In the genomic region with DNA sequence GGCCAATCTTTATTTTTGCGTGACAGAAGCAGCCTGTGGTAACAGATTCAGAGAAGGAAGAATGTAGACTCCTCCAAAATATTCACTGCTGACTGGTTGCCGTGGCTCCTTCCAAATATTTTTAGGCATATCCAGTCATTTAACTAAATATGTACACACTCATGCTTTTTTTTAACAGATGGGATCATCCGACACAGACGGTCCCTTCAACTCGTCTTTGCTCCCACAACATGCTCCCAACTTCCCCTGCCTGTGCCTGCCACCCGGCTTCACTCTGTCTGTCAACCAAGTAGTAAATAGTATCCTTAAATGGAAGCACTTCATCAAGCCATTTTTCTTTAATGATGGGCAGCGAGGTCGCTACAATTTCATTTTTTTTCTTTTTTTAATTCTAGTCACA, we compare ENCODE assay signal across 16 mouse cellular contexts. TPM values are rescaled to one million over a fixed set of nuclear protein-coding genes. Genes with fewer than 3 reads are reported as not detected.
DNase-seq lines count a peak whose midpoint lies in the region.
"Had no signal": no experiment of that assay in that cellular context is flagged by ENCODE, and none has a peak within 500 bp of the region (broad histone marks: within the 10 kb centered on the region; RNA-seq: fewer than 3 reads in every experiment).

No protein-coding gene starts in this region.

- intact Hi-C loops in left cerebral cortex, postnatal 14 days (cut with DNase I) = no loop called here
- intact Hi-C loops in heart, postnatal 25 days (cut with DNase I) = no loop called here

- peak; percentile 16 to 48 for DNase-seq in left cerebral cortex, postnatal 14 days (ENCODE audit: low spot score in 2 of 2)
- DNase-seq in left cerebral cortex, adult 18-20 months (ENCODE audit: low spot score in 2 of 2) = no peak
- peak; percentile 53 to 73 for DNase-seq in right cerebral cortex, postnatal 10 days (ENCODE audit: low spot score in 2 of 2)
- DNase-seq in right cerebral cortex, postnatal 36 days (ENCODE audit: low spot score in 2 of 2) = no peak
- peak; percentile 54 to 56 for DNase-seq in layer of hippocampus, adult 8-10 months (ENCODE audit: low spot score in 2 of 2)
- peak; percentile 36 for DNase-seq in telencephalon, adult 2 months (ENCODE audit: low read depth, low spot score)
- DNase-seq in adipocyte (ENCODE audit: low spot score) = no peak
- DNase-seq in heart, postnatal 25 days (ENCODE audit: low spot score) = no peak
- DNase-seq: cerebellum, adult 9-10 months; heart, postnatal 10 days; kidney, adult 8-10 months; kidney, postnatal 14 days; right cerebral cortex, adult 18-20 months; thymus, adult 18-20 months had no signal

RNA-seq across cellular contexts. Expression of a gene that starts 58.8 kb away (rescaled TPM):
- total RNA-seq in left cerebral cortex, postnatal 14 days (2021) = 1 to 10 TPM; 1.2 to 5.0 TPM
- 1 to 10 TPM; 4.7 to 7.5 TPM for total RNA-seq in left cerebral cortex, adult 18-20 months (2021)
- total RNA-seq in layer of hippocampus, adult 8-10 months (2022) = 10 to 100 TPM in 1 of 4 experiments, 1 to 10 TPM in 3; 6.6 to 10.6 (median 7.2) TPM
- under 1 TPM; 0.26 to 0.61 TPM for total RNA-seq in heart, postnatal 25 days (2021)
- total RNA-seq: common myeloid progenitor, adult 5-6 weeks; monocyte, adult 5-6 weeks had no signal

Comparison
In these comparisons a context has a peak if more than half of its experiments do, and no peak if none do; other contexts are left out.
1. DNase-seq: peak in left cerebral cortex, postnatal 14 days (2 of 2), right cerebral cortex, postnatal 10 days (2 of 2), layer of hippocampus, adult 8-10 months (2 of 2) and telencephalon, adult 2 months (single experiment); none in left cerebral cortex, adult 18-20 months (0 of 2), right cerebral cortex, postnatal 36 days (0 of 2), adipocyte (single experiment) and heart, postnatal 25 days (single experiment).